Mouse (Mus musculus): ENCODE data around the gene Ank3.

Ank3 gene

GRCm38 (mm10) chr10:69946271-69946670 lies 547.7 kb downstream of the Ank3 start:
- no peak for DNase-seq

GRCm38 (mm10) chr10:69947093-69947492 lies 548.5 kb downstream of the Ank3 start:
- no peak for DNase-seq

GRCm38 (mm10) chr10:69950236-69950918 lies 551.8 kb downstream of the Ank3 start:
- DNase-seq, result no peak

GRCm38 (mm10) chr10:69950919-69951236 lies 552.3 kb downstream of the Ank3 start:
- DNase-seq, result no peak

DNA sequence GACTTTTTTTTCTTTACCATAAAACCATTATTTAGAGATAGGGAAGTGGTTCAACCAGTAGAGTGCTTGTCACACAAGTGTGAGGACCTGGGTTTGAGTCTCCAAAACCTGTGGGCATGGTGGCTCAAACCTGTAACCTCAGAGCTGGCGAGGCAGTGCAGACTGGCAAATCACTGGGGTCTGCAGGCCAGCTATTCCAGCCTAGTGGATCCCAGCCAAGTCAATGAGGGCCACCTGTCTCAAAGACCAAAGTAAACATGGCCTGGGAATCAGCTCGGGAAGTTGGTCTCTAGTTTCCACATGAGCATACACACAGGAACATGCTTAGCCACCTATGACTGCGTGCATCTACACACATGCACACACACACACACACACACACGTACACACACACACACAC lies 552.9 kb downstream of the Ank3 start:
- no peak for DNase-seq

- no peak for DNase-seq
Observed at GRCm38 (mm10) chr10:69952316-69952715, 553.7 kb downstream of the Ank3 start.

- DNase-seq, result no peak
Observed at GRCm38 (mm10) chr10:69954657-69955267, 556.2 kb downstream of the Ank3 start.

GRCm38 (mm10) chr10:69962226-69962625 lies 563.7 kb downstream of the Ank3 start:
- no peak for DNase-seq

DNA sequence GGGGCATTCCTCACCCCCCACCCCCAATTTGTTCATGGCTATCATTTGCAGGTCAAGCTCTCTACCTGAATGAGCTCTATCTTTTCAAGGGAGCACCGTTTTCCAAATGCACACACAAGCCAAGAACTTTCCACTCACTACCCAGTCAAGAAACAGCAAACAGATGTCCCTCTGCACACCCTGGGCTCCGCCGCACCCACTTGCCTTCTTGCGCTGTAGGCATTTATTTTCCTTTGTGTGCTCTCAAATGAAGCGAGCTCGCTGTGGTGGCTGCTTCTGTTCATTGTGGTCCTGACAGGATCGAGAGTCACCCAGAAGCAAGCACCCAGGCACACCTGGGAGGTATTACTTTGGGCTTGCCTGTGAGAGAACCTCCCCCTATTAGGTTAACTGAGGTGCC lies 564.4 kb downstream of the Ank3 start:
- no peak for DNase-seq

DNA sequence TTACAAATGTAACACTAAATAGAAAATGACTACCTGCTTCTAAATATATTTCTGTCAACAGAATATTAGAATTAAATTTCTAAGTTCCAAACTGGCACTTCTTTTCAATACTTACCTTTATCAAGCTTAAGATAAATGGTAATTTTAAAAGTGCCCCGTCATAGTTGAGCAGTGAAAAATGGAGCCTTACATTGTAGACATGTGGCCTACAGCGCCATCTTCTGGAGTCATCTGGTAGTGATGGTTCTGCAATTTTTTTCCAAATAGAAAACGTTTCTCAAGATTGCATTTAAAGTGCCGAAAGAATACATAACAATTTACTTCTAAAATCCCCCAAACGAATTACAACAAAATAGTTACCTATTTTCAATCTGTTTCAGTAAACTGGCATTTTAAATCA lies 566.0 kb downstream of the Ank3 start:
- DNase-seq, result peak; percentile 57

GRCm38 (mm10) chr10:69965085-69965484 lies 566.5 kb downstream of the Ank3 start:
- no peak for DNase-seq

DNA sequence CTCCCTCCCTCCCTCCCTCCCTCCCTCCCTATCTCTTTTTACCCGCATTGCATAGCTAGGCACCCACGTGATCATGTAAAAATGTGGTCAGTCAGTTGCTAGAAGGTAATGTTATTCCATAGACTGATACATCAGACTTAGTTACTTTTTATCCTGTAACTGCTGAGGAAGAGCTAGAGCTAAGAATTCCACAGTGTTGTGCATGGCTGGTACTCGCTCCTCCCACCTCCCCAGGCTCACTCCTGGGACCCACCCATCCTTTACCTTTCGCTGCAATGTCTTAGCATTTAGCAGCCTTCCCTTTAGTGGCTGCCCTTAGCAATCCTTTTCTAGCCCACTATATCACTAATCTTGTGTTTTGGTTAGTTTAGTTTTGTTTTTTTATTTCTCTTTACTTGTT lies 569.4 kb downstream of the Ank3 start:
- no peak for DNase-seq

DNA sequence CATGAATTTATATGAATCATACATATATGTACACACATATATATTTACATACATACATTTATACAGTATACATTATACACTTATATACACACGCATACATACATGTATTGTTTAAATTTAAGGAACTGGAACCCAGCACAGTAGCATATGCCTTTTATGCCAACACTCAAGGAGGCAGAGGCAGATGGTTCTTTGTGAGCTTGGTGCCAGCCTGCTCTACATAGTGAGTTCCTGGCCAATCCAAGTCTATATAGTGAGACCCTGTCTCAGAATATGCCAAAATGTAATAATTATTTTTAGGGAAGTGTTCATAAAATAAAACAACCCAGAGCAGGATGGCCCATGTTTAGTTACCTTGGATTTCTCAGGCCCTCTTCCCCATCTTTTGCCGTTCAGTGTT lies 581.1 kb downstream of the Ank3 start:
- DNase-seq, result no peak

- no peak for DNase-seq
Observed at GRCm38 (mm10) chr10:69981386-69982097, 583.0 kb downstream of the Ank3 start.

GRCm38 (mm10) chr10:69982701-69983100 lies 584.1 kb downstream of the Ank3 start:
- DNase-seq, result no peak

GRCm38 (mm10) chr10:69987496-69987895 lies 588.9 kb downstream of the Ank3 start:
- DNase-seq, result no peak

DNA sequence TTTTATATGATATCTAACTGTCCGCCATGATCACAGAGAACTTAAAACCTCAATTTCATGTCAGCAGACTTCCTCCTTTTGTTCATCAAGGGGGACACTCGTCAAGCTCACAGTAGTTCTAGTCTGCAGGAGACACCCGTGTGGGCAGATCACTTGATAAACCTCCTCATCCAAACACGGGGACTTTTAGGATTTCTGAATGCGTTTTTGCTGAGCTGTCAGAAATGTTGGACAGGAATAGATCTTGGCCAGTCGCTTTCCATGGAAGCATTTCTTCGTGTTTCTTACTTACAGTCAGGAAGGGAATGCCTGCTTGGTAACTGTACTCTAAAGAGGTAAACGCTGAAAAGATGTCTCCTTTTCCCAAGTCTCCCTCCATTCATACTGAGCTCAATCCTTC lies 598.5 kb downstream of the Ank3 start:
- DNase-seq, result no peak

DNA sequence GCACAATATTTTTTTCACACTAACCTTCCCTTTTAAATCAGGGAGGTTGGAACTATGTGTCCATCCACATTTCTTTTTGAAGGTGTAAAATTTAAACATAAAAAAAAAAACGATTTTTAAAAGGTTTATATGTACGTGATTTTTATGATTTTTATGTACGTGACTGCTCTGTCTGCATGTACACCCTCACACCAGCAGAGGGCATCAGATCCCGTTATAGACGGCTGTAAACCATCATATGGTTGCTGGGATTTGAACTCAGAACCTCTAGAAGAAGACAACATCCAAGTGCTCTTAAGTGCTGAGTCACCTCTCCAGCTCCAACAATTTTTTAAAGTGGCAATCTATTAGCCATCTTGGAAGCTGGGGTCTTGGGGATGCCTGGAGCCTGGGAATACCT lies 605.5 kb downstream of the Ank3 start:
- no peak for DNase-seq

DNA sequence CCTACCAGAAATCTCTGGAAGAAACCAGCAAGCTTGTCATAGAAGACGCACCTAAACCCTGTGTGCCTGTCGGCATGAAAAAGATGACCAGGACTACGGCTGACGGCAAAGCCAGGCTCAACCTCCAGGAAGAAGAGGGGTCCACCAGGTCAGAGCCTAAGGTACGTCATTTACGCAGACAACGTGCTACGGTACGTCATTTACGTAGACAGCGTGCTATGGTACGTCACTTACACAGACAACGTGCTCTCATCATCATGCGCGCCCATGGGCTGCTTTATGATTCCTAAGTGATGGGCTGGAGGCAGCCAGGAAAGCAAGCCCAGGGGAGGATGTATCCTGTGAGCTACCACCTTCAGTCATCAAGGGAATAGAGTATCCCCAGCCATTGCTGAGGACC lies 606.3 kb downstream of the Ank3 start:
- no peak for DNase-seq

- peak; percentile 39 for DNase-seq
Observed at GRCm38 (mm10) chr10:70006380-70006779, 607.8 kb downstream of the Ank3 start.

DNA sequence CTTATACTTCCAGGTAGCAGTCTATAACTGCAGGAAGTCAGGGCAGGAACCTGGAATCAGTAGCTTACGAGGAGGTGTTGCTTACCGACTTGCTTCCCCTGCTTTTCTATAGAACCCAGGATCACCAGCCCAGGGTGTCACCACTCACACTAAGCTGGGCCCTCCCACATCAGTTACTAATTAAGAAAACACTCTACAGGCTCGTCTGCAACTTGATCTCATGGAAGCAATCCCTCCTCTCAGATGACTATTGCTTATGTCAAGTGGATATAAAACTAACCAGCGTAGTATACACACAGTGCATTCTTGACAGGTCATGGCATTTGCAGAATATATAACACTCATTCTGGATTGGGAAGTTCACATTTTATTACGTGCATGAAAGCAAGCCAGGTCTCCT lies 613.2 kb downstream of the Ank3 start:
- DNase-seq, result no peak

DNA sequence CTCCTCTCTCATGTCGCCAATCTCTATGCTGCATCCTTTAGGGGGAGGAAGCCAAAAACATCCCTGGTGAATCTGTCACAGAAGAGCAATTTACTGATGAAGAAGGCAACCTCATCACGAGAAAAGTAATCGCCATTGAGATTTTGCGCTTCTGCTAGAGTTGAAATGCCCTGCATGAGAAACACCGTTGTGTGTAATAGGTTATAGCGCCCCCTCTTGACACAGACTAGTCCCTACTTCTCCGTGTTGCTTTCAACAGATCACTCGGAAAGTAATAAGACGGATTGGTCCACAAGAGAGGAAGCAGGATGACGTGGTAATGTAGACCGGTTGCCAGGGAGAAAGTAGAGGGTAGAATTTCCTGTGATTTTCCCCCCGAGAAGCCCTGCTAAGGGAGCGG lies 615.4 kb downstream of the Ank3 start:
- DNase-seq, result no peak

GRCm38 (mm10) chr10:70015201-70015600 lies 616.6 kb downstream of the Ank3 start:
- no peak for DNase-seq

DNA sequence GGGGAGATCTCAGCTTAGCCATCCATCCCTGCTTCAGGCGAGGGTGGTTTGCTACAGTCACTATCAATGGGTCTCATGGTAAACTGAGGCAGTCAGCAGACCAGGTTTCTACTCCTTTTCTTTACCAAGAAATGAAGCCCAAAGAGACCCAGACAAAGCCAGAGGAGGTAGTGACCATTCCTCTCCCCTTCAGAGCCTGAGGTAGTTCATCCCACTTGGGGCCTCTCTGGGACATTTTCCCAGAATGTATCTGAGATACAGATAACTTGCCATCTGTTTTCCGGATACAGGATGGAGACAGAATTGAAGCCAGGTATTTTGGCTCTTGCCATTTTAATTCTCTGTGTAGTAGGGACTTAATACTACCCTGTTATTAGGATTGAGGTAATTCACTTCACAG lies 620.1 kb downstream of the Ank3 start:
- no peak for DNase-seq

GRCm38 (mm10) chr10:70021667-70022066 lies 623.1 kb downstream of the Ank3 start:
- DNase-seq, result peak; percentile 36

Data from retina, postnatal 1 day (tissue).